Mouse (Mus musculus) heart, postnatal 0 days (tissue): ENCODE data around the gene Lfng. TPM values are rescaled to one million over a fixed set of nuclear protein-coding genes. Genes with fewer than 3 reads are reported as not detected.

ENCODE experiments used
- ATAC-seq: fragments of 200-750 bp; cut with Nextera tagmentation; 2 replicates; pipeline ENCODE4 v1.8.0; 2017; ENCODE audit warnings: low read depth, moderate number of reproducible peaks, moderate library complexity; ENCODE audit not compliant: insufficient read depth
- DNase-seq: peaks from one replicate; pipeline ENCODE4 v3.0.0-alpha.2; 2016; ENCODE audit warnings: low spot score
- H3K27ac ChIP-seq: fragments of 300-500 bp; sonication (generic); 2 replicates; pipeline ENCODE4 v1.5.1; 2014; ENCODE audit warnings: low read depth, mild to moderate bottlenecking
- H3K27me3 ChIP-seq: fragments of 300-500 bp; sonication (generic); 2 replicates; pipeline ENCODE4 v1.6.1; 2014; ENCODE audit warnings: low read length, mixed read lengths; ENCODE audit not compliant: control insufficient read depth, insufficient read depth
- H3K36me3 ChIP-seq: fragments of 300-500 bp; sonication (generic); replicated peaks from 2 replicates; pipeline ENCODE4 v1.6.1; 2014; ENCODE audit warnings: low read length, mixed read lengths; ENCODE audit not compliant: control insufficient read depth, insufficient read depth
- H3K4me1 ChIP-seq: fragments of 300-500 bp; sonication (generic); 2 replicates; pipeline ENCODE4 v1.6.1; 2014; ENCODE audit warnings: antibody characterized with exemption; ENCODE audit not compliant: control insufficient read depth, insufficient read depth
- H3K4me2 ChIP-seq: fragments of 300-500 bp; sonication (generic); 2 replicates; pipeline ENCODE4 v1.6.1; 2014; ENCODE audit warnings: low read depth, mild to moderate bottlenecking, low read length, moderate library complexity
- H3K4me3 ChIP-seq: fragments of 300-500 bp; sonication (generic); 2 replicates; pipeline ENCODE4 v1.5.1; 2014; ENCODE audit warnings: low read depth, low read length
- H3K9ac ChIP-seq: fragments of 300-500 bp; sonication (generic); replicated peaks from 2 replicates; pipeline ENCODE4 v1.6.1; 2014; ENCODE audit warnings: low read depth, low read length, mixed read lengths
- H3K9me3 ChIP-seq: fragments of 300-500 bp; sonication (generic); replicated peaks from 2 replicates; pipeline ENCODE4 v1.6.1; 2016; ENCODE audit warnings: low read length; ENCODE audit not compliant: control insufficient read depth
- CTCF ChIP-seq: IDR thresholded peaks from 2 replicates; pipeline ENCODE4 v1.5.1; 2016; ENCODE audit warnings: antibody characterized with exemption, control low read depth, low read depth
- EP300 ChIP-seq: IDR thresholded peaks from 2 replicates; pipeline ENCODE4 v1.6.1; 2016; ENCODE audit warnings: antibody characterized with exemption, low read depth
- WGBS: fragments of 180-500 bp; shearing (Covaris S2); extraction: QIAGEN DNeasy Blood & Tissue Kit; methylation state at CpG from one replicate; pipeline ENCODE4 v1.1.7; 2014; 5-methylcytosine and 5-hydroxymethylcytosine counted together
- polyA plus RNA-seq: library from polyadenylated mRNA; unstranded; fragments of >200 nt; fragmentation: Nextera tagmentation; extraction: Ambion mirVana; gene quantifications from 2 replicates; pipeline ENCODE4 v1.2.1, GENCODE M21; 2015
- total RNA-seq: library from RNA; depleted of rRNA; stranded (reverse); fragments of >200 nt; gene quantifications from 2 replicates; pipeline ENCODE4 v1.2.3, GENCODE M21; 2014; ENCODE audit warnings: low replicate concordance

Gene Lfng
- total and polyA plus RNA-seq, 2 experiments from 2014 or later: 4.4 to 8.2 TPM

DNA sequence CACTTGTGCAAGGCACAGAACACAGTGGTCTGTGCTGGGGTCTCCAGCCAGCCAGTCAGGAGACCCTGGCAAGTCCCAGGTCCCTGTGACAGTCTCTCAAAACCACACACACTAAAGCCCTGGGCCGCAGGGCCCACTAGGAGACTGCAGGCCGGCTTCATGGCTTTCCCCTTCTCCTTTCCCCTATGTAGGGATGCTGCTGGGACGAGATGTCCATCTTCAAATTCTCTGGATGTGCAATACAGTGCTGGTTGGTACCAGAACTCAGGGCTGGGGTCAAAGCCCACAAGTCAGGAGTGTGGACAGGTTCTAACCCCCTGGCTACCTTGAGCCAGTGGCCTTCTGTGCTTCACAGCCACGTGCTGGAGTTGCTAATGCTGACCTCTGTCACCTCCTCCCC is 40.8 kb upstream of the Lfng start:
- no peaks in the 10 kb centered on the region for H3K36me3 ChIP-seq
- no peaks in the 10 kb centered on the region for H3K9me3 ChIP-seq
- H3K27me3 ChIP-seq: no peaks in the 10 kb centered on the region
- H3K9ac ChIP-seq: no peak overlapping the region
- no peak overlapping the region for H3K27ac ChIP-seq
- H3K4me2 ChIP-seq: no peak overlapping the region
- no peak for DNase-seq
- no peak overlapping the region for H3K4me3 ChIP-seq
- ATAC-seq: no peak
- peaks cover 15% of the 10 kb centered on the region for H3K4me1 ChIP-seq
- TF ChIP-seq EP300 (no peak), CTCF (no peak)
- 92% methylated on average over 4 of the region's 4 CpGs for WGBS

DNA sequence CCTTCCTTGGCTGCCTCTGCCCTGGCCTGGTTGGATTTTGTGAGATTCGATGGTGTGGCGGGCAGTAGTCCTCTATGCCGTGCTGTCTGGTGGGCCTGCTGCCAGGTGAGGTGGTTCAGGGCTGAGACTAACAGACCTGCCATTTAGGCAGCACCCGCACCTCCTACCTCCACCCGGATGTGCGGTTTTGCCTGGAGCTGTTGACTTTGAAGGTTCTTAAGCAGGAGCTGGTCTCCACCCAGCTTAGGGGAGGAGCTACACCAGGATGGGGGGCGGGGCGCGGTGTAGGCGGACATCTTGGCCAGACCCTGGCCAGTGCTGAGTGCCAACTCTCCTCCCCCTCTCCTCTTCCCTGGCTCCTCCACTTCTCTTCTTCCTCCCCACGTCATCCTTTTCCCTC is 39.8 kb upstream of the Lfng start:
- no peak for ATAC-seq
- peaks cover 15% of the 10 kb centered on the region for H3K4me1 ChIP-seq
- no peak for TF ChIP-seq CTCF
- TF ChIP-seq EP300: no peak
- 49% methylated on average over 11 of the region's 11 CpGs for WGBS
- no peak overlapping the region for H3K27ac ChIP-seq
- no peaks in the 10 kb centered on the region for H3K27me3 ChIP-seq
- peak; percentile 11 for DNase-seq
- H3K9ac ChIP-seq: no peak overlapping the region
- no peak overlapping the region for H3K4me2 ChIP-seq
- no peaks in the 10 kb centered on the region for H3K9me3 ChIP-seq
- no peak overlapping the region for H3K4me3 ChIP-seq
- H3K36me3 ChIP-seq: no peaks in the 10 kb centered on the region

DNA sequence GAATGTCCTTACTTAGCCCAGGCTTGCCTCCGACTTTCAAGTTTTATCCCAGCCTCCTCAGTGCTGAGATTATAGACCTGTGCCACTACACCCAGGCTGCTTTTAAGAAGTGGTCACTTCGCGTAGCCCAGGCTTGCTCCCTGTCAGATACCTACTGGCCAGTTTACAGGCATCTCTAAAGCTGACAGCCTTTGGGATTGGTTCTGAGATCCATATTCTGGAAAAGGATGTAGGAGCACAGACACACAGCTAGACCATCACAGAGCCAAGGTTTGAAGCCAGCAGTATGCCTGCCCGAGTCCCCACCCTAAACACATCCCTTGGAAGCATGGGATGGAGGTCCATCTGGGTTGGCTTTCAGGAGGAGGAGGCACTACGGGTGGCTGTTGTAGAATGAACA is 39.4 kb upstream of the Lfng start:
- no peak overlapping the region for H3K9ac ChIP-seq
- TF ChIP-seq EP300 (no peak), CTCF (no peak)
- H3K36me3 ChIP-seq: no peaks in the 10 kb centered on the region
- no peaks in the 10 kb centered on the region for H3K9me3 ChIP-seq
- no peak overlapping the region for H3K4me2 ChIP-seq
- no peak overlapping the region for H3K4me3 ChIP-seq
- H3K27ac ChIP-seq: no peak overlapping the region
- H3K4me1 ChIP-seq: peaks cover 15% of the 10 kb centered on the region
- DNase-seq: no peak
- H3K27me3 ChIP-seq: no peaks in the 10 kb centered on the region
- no peak for ATAC-seq
- WGBS: 88% methylated on average over 5 of the region's 5 CpGs

DNA sequence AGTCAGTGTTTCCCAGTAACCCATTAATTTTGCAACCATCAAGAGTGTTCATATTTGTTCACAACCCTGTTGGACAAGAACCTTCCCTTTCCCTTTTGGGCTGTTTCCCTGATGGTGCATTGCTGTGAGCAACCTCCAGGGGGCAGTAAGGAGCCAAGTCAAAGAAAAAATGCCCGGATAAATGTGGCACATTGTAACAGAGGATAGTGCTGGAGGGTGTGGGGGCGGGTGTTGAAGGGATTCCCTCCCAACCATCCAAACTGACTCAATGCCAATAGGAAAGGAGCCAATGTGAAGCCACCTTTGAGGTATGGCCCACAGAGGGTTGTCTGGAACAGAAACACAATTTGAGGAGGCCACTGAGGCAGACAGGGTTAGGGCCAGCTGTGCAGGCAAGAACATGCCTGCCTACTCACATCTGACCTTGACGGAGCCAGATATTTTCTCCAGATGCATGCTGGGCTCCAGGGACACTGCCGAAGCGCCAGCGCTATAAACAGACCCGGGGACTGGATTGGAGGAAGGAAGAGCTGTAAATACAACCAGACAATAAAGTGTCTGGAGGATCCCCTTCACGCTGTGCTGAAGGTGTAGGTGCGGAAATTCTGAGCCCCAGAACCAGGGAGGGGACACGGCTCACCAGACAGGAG is 38.7 kb upstream of the Lfng start:
- Histone ChIP-seq H3K4me1 (peaks cover 15% of the 10 kb centered on the region), H3K27ac (0 out of 2 replicates have a peak overlapping the region, but pooled peaks have one; percentile 27), H3K4me3 (no peak overlapping the region), H3K36me3 (no peaks in the 10 kb centered on the region), H3K4me2 (0 out of 2 replicates have a peak overlapping the region, but pooled peaks have one; percentile 3), H3K9ac (no peak overlapping the region), H3K27me3 (no peaks in the 10 kb centered on the region), H3K9me3 (no peaks in the 10 kb centered on the region)
- DNase-seq (peak; percentile 53), ATAC-seq (peak; percentile 24; the same call in 1 of the 2 replicates)
- WGBS: 22% methylated on average over 10 of the region's 10 CpGs
- TF ChIP-seq EP300 (no peak), CTCF (peak; percentile 89)

DNA sequence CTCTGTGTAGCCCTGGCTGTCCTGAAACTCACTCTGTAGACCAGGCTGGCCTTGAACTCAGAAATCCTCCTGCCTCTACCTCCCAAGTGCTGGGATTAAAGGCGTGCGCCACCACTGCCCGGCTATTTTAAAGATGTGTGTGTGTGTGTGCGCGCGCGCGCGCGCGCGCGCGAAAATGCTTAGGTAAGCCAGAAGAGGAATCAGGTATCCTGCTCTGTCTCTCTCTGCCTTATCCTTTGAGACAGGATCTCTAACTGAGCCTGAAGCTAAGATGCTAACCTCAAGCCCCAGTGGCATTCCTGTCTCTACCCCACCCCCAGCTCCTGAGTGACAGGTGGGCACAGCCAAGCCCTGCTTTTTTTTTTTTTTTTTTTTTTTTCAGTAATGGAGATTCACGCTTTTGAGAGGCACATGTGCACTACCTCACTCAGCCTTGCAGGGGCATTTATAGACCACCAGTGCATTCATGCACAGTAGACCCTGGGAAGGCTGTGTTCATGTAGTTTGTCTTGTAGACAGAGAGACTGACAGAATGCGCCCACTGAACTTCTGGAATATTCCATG is 38.0 kb upstream of the Lfng start:
- Histone ChIP-seq H3K27me3 (no peaks in the 10 kb centered on the region), H3K36me3 (no peaks in the 10 kb centered on the region), H3K27ac (no peak overlapping the region), H3K4me2 (no peak overlapping the region), H3K4me3 (no peak overlapping the region), H3K9ac (no peak overlapping the region), H3K4me1 (peaks cover 15% of the 10 kb centered on the region), H3K9me3 (no peaks in the 10 kb centered on the region)
- TF ChIP-seq CTCF: no peak
- no peak for TF ChIP-seq EP300
- no peak for DNase-seq
- no peak for ATAC-seq
- 85% methylated on average over 16 of the region's 16 CpGs for WGBS
